Mouse (Mus musculus) lung, adult 2 months (tissue): Measurements from ENCODE around the gene Zscan18. TPM values are rescaled to one million over a fixed set of nuclear protein-coding genes. Genes with fewer than 3 reads are reported as not detected.

Experiments used
- DNase-seq: peaks from one replicate; pipeline ENCODE4 v3.0.0; 2022
- H3K4me1 ChIP-seq: fragments of 200-500 bp; 2 replicates; pipeline ENCODE4 v1.6.1; 2011; ENCODE audit warnings: low read length; ENCODE audit not compliant: control insufficient read depth, insufficient read depth
- H3K4me3 ChIP-seq: fragments of 200-500 bp; replicated peaks from 2 replicates; pipeline ENCODE3; 2011; ENCODE audit warnings: low read depth, mild to moderate bottlenecking, control low read depth, low read length; ENCODE audit errors: extremely low read depth
- CTCF ChIP-seq: fragments of 200-500 bp; IDR thresholded peaks from 2 replicates; pipeline ENCODE4 v1.5.1; 2011; ENCODE audit warnings: mild to moderate bottlenecking, low read length, control low read depth; ENCODE audit not compliant: insufficient read depth
- POLR2A ChIP-seq: fragments of 200-500 bp; IDR thresholded peaks from 2 replicates; pipeline ENCODE4 v1.6.1; 2011; ENCODE audit warnings: low read depth, mild to moderate bottlenecking, control low read depth, low read length, borderline replicate concordance; ENCODE audit errors: extremely low read depth
- WGBS: fragments of 180-500 bp; shearing (Covaris S2); methylation state at CpG from one replicate; pipeline ENCODE4 v1.1.7; 2018; 5-methylcytosine and 5-hydroxymethylcytosine counted together
- polyA plus RNA-seq: library from polyadenylated mRNA; depleted of rRNA; stranded (reverse); fragments of >200 nt; gene quantifications from 2 replicates; pipeline ENCODE4 v1.2.3, GENCODE M21; 2012; rRNA removed

The Zscan18 gene
- 1.4 and 3.1 TPM in 2 replicates for polyA plus RNA-seq

- TF ChIP-seq CTCF (no peak), POLR2A (no peak)
- H3K4me1 ChIP-seq: no peaks in the 10 kb centered on the region
- peak; percentile 53 for DNase-seq
- H3K4me3 ChIP-seq: peak within 1 kb of the TSS; percentile 82
- WGBS: 4% methylated on average over 30 of the region's 31 CpGs
Measured at GRCm38 (mm10) chr7:12802866-12803726, at the start of gene Zscan18. Zscan18 (minus strand) TSS chr7:12803635.

GRCm38 (mm10) chr7:12835779-12836178 is 32.3 kb upstream of the Zscan18 start:
- no peak for DNase-seq
- 94% methylated on average over 4 of the region's 4 CpGs for WGBS
- TF ChIP-seq CTCF (no peak), POLR2A (no peak)
- H3K4me1 ChIP-seq: no peaks in the 10 kb centered on the region
- H3K4me3 ChIP-seq: peak overlapping the region; percentile 90

- Histone ChIP-seq H3K4me3 (peak overlapping the region; percentile 90), H3K4me1 (no peaks in the 10 kb centered on the region)
- TF ChIP-seq POLR2A (no peak), CTCF (no peak)
- 11% methylated on average over 13 of the region's 13 CpGs for whole genome bisulfite sequencing
- no peak for DNase-seq
Measured at GRCm38 (mm10) chr7:12835193-12835671, 31.8 kb upstream of the Zscan18 start.

GRCm38 (mm10) chr7:12834162-12835120 is 31.0 kb upstream of the Zscan18 start, which contains the start of gene Zfp110:
Zfp110 (plus strand) TSS chr7:12834761.
- peak within 1 kb of the TSS; percentile 90 for H3K4me3 ChIP-seq
- TF ChIP-seq CTCF: no peak
- TF ChIP-seq POLR2A: peak; percentile 86; the same call in 1 of the 2 replicates
- WGBS: 1% methylated on average over 47 of the region's 47 CpGs
- DNase-seq: peak; percentile 92
- no peaks in the 10 kb centered on the region for H3K4me1 ChIP-seq

GRCm38 (mm10) chr7:12818521-12819295 is 15.3 kb upstream of the Zscan18 start, which contains the start of gene Zfp329:
Zfp329 (minus strand) TSS chr7:12818858.
- no peak for TF ChIP-seq CTCF
- TF ChIP-seq POLR2A: peak; percentile 90; the same call in 1 of the 2 replicates
- DNase-seq: peak; percentile 90
- peak within 1 kb of the TSS; percentile 92 for H3K4me3 ChIP-seq
- WGBS: under 1% methylated on average over 40 of the region's 40 CpGs
- H3K4me1 ChIP-seq: no peaks in the 10 kb centered on the region

GRCm38 (mm10) chr7:12815566-12815965 is 12.1 kb upstream of the Zscan18 start:
- Histone ChIP-seq H3K4me3 (no peak overlapping the region), H3K4me1 (no peaks in the 10 kb centered on the region)
- TF ChIP-seq POLR2A (no peak), CTCF (no peak)
- DNase-seq: no peak
- WGBS: 98% methylated on average over 8 of the region's 8 CpGs

GRCm38 (mm10) chr7:12803727-12804071 is 264 bp upstream of the Zscan18 start:
- no peak for DNase-seq
- whole genome bisulfite sequencing: 2% methylated on average over 16 of the region's 16 CpGs
- H3K4me3 ChIP-seq: peak overlapping the region; percentile 82
- H3K4me1 ChIP-seq: no peaks in the 10 kb centered on the region
- TF ChIP-seq CTCF (no peak), POLR2A (0 out of 2 replicates have a peak, but pooled peaks have one; percentile 28)

GRCm38 (mm10) chr7:12799554-12799953 is 3.9 kb downstream of the Zscan18 start:
- TF ChIP-seq POLR2A: no peak
- TF ChIP-seq CTCF: no peak
- WGBS: 74% methylated on average over 1 of the region's 1 CpGs
- H3K4me3 ChIP-seq: no peak overlapping the region
- H3K4me1 ChIP-seq: no peaks in the 10 kb centered on the region
- no peak for DNase-seq
